Mouse (Mus musculus) neural tube, embryonic 12.5 days (tissue): ENCODE measurements around the gene Ctnnb1. TPM values are rescaled to one million over a fixed set of nuclear protein-coding genes. Genes with fewer than 3 reads are reported as not detected.

Source experiments
- microRNA-seq: library from miRNA; unstranded; fragments of <30 nt; microRNA quantifications from one replicate; pipeline ENCODE4, GENCODE M21; 2017
- polyA plus RNA-seq: library from polyadenylated mRNA; unstranded; fragments of >200 nt; fragmentation: Nextera tagmentation; extraction: Ambion mirVana; gene quantifications from 2 replicates; pipeline ENCODE4 v1.2.1, GENCODE M21; 2016

Ctnnb1 gene
- polyA plus RNA-seq, 1 experiment from 2014 or later, result 619 TPM

Small RNA genes lying within 50 kb of the gene (microRNA-seq; reads per million reads assigned to microRNA genes)
- not detected for gene Mir7090
